Mouse (Mus musculus) testis, adult 2 months (tissue): Measurements from ENCODE around the gene Dnm2. TPM values are rescaled to one million over a fixed set of nuclear protein-coding genes. Genes with fewer than 3 reads are reported as not detected.

Experiments
- H3K27ac ChIP-seq: fragments of 200-500 bp; 2 replicates; pipeline ENCODE4 v1.5.1; 2012; ENCODE audit warnings: low read depth, low read length; ENCODE audit not compliant: control insufficient read depth, insufficient read depth
- H3K27me3 ChIP-seq: fragments of 200-500 bp; 2 replicates; pipeline ENCODE4 v1.6.1; 2012; ENCODE audit warnings: mild to moderate bottlenecking, low read length, moderate library complexity; ENCODE audit not compliant: control insufficient read depth, insufficient read depth
- H3K36me3 ChIP-seq: fragments of 200-500 bp; 2 replicates; pipeline ENCODE4 v1.6.1; 2012; ENCODE audit warnings: mild to moderate bottlenecking, low read length; ENCODE audit not compliant: control insufficient read depth, insufficient read depth
- H3K4me1 ChIP-seq: fragments of 200-500 bp; 2 replicates; pipeline ENCODE4 v1.6.1; 2012; ENCODE audit warnings: low read length; ENCODE audit not compliant: control insufficient read depth, insufficient read depth
- H3K4me3 ChIP-seq: fragments of 200-500 bp; 2 replicates; pipeline ENCODE4 v1.5.1; 2012; ENCODE audit warnings: low read depth, mild to moderate bottlenecking, low read length, moderate library complexity, mixed read lengths; ENCODE audit not compliant: control insufficient read depth
- CTCF ChIP-seq: fragments of 200-500 bp; IDR thresholded peaks from 2 replicates; pipeline ENCODE4 v1.5.1; 2012; ENCODE audit warnings: low read depth, mild to moderate bottlenecking, inconsistent platforms, low read length, moderate library complexity; ENCODE audit not compliant: control insufficient read depth, insufficient read depth, insufficient replicate concordance
- POLR2A ChIP-seq: fragments of 200-500 bp; IDR thresholded peaks from 2 replicates; pipeline ENCODE4 v1.6.1; 2012; ENCODE audit warnings: low read depth, mild to moderate bottlenecking, inconsistent platforms, low read length, moderate library complexity; ENCODE audit not compliant: control insufficient read depth
- polyA plus RNA-seq: library from polyadenylated mRNA; depleted of rRNA; stranded (reverse); fragments of >200 nt; gene quantifications from 2 replicates; pipeline ENCODE4 v1.2.3, GENCODE M21; 2012

Dnm2 gene
- polyA plus RNA-seq, 1 experiment, result 158 TPM

GRCm38 (mm10) chr9:21496308-21497049 lies 71.8 kb downstream of the Dnm2 start:
- no peaks in the 10 kb centered on the region; the same call in 1 of the 2 replicates for H3K36me3 ChIP-seq
- no peaks in the 10 kb centered on the region for H3K27me3 ChIP-seq
- TF ChIP-seq CTCF (no peak), POLR2A (no peak)
- no peak overlapping the region for H3K27ac ChIP-seq
- H3K4me1 ChIP-seq, result no peaks in the 10 kb centered on the region
- H3K4me3 ChIP-seq, result no peak overlapping the region

- Histone ChIP-seq H3K27ac (peak overlapping the region; percentile 34; the same call in 1 of the 2 replicates), H3K36me3 (no peaks in the 10 kb centered on the region; the same call in 1 of the 2 replicates), H3K4me1 (no peaks in the 10 kb centered on the region), H3K27me3 (no peaks in the 10 kb centered on the region), H3K4me3 (no peak overlapping the region)
- no peak for TF ChIP-seq POLR2A
- no peak for TF ChIP-seq CTCF
These were observed 72.4 kb downstream of the Dnm2 start for GRCm38 (mm10) chr9:21497050-21497542.

DNA sequence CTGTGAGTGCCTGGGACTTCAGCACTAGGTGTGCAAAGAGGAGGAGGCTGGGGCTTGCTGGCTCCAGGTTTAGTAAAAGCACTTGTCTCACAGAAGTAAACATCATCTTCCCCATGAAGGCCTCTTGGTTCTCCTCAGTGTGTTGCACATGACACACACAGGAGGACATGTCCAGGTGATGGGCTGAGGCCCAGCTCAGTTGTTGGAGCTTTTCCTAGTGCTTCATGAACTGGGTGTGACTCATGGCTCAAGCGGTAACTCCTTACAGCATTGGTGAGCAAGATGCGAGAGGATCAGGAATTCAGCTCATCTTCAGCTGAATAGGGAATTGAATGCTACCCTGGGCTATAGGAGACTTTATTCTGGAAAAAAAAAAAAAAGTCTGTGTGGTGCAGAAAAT lies 73.0 kb downstream of the Dnm2 start:
- Histone ChIP-seq H3K4me1 (no peaks in the 10 kb centered on the region), H3K27me3 (no peaks in the 10 kb centered on the region), H3K4me3 (no peak overlapping the region), H3K36me3 (no peaks in the 10 kb centered on the region; the same call in 1 of the 2 replicates), H3K27ac (no peak overlapping the region)
- TF ChIP-seq CTCF (no peak), POLR2A (no peak)

DNA sequence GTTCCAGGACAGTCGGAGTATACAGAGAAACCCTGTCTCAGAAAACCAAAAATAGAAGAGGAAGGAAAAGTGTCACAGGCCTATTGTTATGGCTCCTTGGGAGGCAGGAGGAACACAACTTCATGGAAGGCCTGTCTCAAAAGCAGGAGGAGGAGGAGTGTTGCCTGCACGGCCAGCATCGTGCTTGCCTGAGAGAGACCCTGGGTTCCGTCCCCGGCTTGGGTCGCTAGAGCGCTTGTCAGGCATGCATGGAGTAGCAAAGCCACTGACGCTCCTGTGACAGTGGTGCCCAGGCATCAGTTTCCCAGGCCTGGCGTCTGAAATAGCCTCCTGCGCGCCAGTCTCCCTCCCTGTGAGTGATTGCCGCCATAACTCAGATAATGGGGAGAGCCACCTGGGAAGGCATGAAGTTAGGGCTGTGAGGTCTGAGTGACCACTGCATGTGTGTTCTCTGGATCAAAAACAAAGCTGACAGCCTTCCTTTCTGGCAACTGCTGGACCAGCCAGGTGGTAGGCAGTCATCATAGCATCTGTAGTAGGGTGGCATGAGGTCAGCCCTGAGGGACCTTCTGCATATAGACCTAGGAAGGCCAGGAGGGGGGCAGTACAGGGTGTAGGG lies 73.7 kb downstream of the Dnm2 start:
- no peaks in the 10 kb centered on the region for H3K27me3 ChIP-seq
- H3K4me1 ChIP-seq, result no peaks in the 10 kb centered on the region
- H3K27ac ChIP-seq, result no peak overlapping the region
- no peaks in the 10 kb centered on the region; the same call in 1 of the 2 replicates for H3K36me3 ChIP-seq
- TF ChIP-seq CTCF (no peak), POLR2A (no peak)
- no peak overlapping the region for H3K4me3 ChIP-seq

- H3K27ac ChIP-seq, result no peak overlapping the region
- no peaks in the 10 kb centered on the region; the same call in 1 of the 2 replicates for H3K36me3 ChIP-seq
- TF ChIP-seq POLR2A (no peak), CTCF (no peak)
- H3K27me3 ChIP-seq, result no peaks in the 10 kb centered on the region
- H3K4me1 ChIP-seq, result no peaks in the 10 kb centered on the region; the same call in none of the 2 replicates
- H3K4me3 ChIP-seq, result peak overlapping the region; percentile 0; the same call in 1 of the 2 replicates
These were observed 78.6 kb downstream of the Dnm2 start for GRCm38 (mm10) chr9:21503352-21503751.

DNA sequence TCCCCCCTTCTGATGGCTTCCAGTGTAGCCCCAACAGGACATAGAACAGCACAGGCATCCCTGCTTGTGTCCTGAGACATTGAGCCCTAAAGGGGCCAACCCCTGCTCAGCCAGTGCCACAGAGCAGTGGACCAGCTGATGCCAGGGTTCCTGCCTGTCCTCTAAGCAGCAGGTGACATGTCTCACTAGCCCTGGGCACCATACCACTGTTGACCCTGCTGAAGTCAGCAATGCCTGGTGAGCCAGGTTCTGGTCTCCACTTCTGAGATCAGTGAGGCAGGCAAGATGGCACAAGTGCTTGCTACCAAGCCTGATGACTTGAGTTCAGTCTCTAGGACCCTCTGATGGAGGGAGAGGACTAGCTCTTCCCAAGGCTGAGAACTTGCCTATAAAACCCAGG lies 81.1 kb downstream of the Dnm2 start:
- Histone ChIP-seq H3K27me3 (no peaks in the 10 kb centered on the region), H3K36me3 (no peaks in the 10 kb centered on the region; the same call in 1 of the 2 replicates), H3K4me1 (peaks cover 13% of the 10 kb centered on the region), H3K4me3 (peak overlapping the region; percentile 65), H3K27ac (no peak overlapping the region)
- TF ChIP-seq CTCF (no peak), POLR2A (no peak)

DNA sequence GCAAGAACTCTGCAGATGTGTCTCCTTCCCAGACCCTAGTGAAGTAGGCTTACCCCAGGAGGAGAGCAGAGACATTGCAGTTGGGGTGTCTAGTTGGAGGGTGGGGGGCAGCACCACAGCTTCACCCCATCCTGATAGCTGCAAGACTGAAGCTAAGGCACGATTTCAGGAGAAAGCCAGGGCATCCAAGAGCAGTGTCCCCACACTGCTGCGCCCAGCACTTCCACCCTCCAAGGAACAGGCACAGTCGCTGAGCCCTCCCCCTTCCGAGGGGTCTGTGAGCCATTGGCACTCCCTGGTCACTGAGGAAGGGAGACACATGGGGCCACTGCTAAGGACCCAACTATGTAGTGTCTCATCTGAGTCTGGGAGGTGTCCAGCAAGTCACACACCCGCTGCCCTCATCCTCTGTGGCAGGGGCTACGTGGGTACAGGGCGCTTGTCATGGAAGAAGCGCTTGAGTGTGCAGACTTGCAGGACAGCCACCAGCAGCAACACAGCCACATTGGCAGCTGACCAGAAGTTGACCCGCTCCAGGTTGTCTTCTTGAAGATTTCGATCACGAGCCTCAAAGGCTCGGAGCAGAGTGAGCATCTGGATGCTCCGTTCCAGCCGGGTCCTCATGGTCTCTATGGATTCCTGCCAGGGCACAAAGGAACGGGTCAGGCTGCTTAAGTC lies 83.2 kb downstream of the Dnm2 start:
- Histone ChIP-seq H3K4me1 (peaks cover 17% of the 10 kb centered on the region), H3K27ac (no peak overlapping the region), H3K4me3 (no peak overlapping the region), H3K36me3 (no peaks in the 10 kb centered on the region; the same call in 1 of the 2 replicates), H3K27me3 (no peaks in the 10 kb centered on the region)
- no peak for TF ChIP-seq POLR2A
- TF ChIP-seq CTCF, result no peak
